Mouse (Mus musculus) left cerebral cortex, adult 9 months (tissue): ENCODE measurements around the gene Cabcoco1.

Source experiments
- DNase-seq, 2 experiments: peaks; one replicate each; pipeline ENCODE4 v3.0.0; 2022; ENCODE audit warnings: low spot score in 2 of 2

Gene Cabcoco1

GRCm38 (mm10) chr10:68435001-68435560, 106.6 kb downstream of the Cabcoco1 start:
- DNase-seq = no peak

GRCm38 (mm10) chr10:68434045-68434639, 107.6 kb downstream of the Cabcoco1 start:
- no peak for DNase-seq

- no peak for DNase-seq
Observed at GRCm38 (mm10) chr10:68431346-68431745, 110.3 kb downstream of the Cabcoco1 start.

- DNase-seq = no peak
Observed at GRCm38 (mm10) chr10:68430929-68431328, 110.8 kb downstream of the Cabcoco1 start.

- peak in 1 of 2 experiments; percentile 15 for DNase-seq
Observed at GRCm38 (mm10) chr10:68420393-68420920, 121.2 kb downstream of the Cabcoco1 start.

GRCm38 (mm10) chr10:68419893-68420292, 121.8 kb downstream of the Cabcoco1 start:
- no peak for DNase-seq

GRCm38 (mm10) chr10:68417074-68417790, 124.5 kb downstream of the Cabcoco1 start:
- no peak for DNase-seq

- DNase-seq = no peak
Observed at GRCm38 (mm10) chr10:68405936-68406335, 135.8 kb downstream of the Cabcoco1 start.

GRCm38 (mm10) chr10:68396786-68397185, 144.9 kb downstream of the Cabcoco1 start:
- no peak for DNase-seq

GRCm38 (mm10) chr10:68396083-68396482, 145.6 kb downstream of the Cabcoco1 start:
- DNase-seq = no peak

- DNase-seq = no peak
Observed at GRCm38 (mm10) chr10:68391640-68392039, 150.1 kb downstream of the Cabcoco1 start.

- DNase-seq = peak; percentile 22 to 37
Observed at GRCm38 (mm10) chr10:68388802-68389201, 152.9 kb downstream of the Cabcoco1 start.

GRCm38 (mm10) chr10:68388138-68388537, 153.6 kb downstream of the Cabcoco1 start:
- no peak for DNase-seq
